Mouse (Mus musculus) liver, embryonic 14 days (tissue): ENCODE measurements around the gene Gskip. TPM values are rescaled to one million over a fixed set of nuclear protein-coding genes. Genes with fewer than 3 reads are reported as not detected.

Experiments
- polyA plus RNA-seq: library from polyadenylated mRNA; depleted of rRNA; stranded (reverse); fragments of >200 nt; gene quantifications from 2 replicates; pipeline ENCODE4 v1.2.3, GENCODE M21; 2012; rRNA removed

Gene Gskip
- polyA plus RNA-seq: 4.9 and 5.5 TPM in 2 replicates

GRCm38 (mm10) chr12:105683933-105684901 lies at the start of gene Gskip:
Gene Gskip, plus strand, starts transcription at chr12:105684829.

GRCm38 (mm10) chr12:105685001-105685691 lies 517 bp downstream of the Gskip start, which contains the start of gene Atg2b:
Gene Atg2b, minus strand, starts transcription at chr12:105685211.

GRCm38 (mm10) chr12:105705799-105706487 lies 21.3 kb downstream of the Gskip start, which contains the start of gene Ak7:
Gene Ak7, plus strand, starts transcription at chr12:105705976.

Other genes with a start within 250 kb of the Gskip start
- 0.18 and 0.28 TPM in 2 replicates for gene D430019H16Rik, start 231.0 kb upstream of the Gskip start, polyA plus RNA-seq
- gene Bdkrb2, start 121.6 kb upstream of the Gskip start, polyA plus RNA-seq: 0.01 and 0.06 TPM in 2 replicates
- not detected in 2 replicates for gene Bdkrb1, start 81.7 kb upstream of the Gskip start, polyA plus RNA-seq
- 13.4 and 14.1 TPM in 2 replicates for gene Atg2b, start 382 bp downstream of the Gskip start, polyA plus RNA-seq
- gene Ak7, start 21.1 kb downstream of the Gskip start, polyA plus RNA-seq: 0.02 and 0.06 TPM in 2 replicates
- 56.9 and 66.3 TPM in 2 replicates for gene Papola, start 99.9 kb downstream of the Gskip start, polyA plus RNA-seq